ENCODE assay signal across 11 mouse cellular contexts in the genomic region with DNA sequence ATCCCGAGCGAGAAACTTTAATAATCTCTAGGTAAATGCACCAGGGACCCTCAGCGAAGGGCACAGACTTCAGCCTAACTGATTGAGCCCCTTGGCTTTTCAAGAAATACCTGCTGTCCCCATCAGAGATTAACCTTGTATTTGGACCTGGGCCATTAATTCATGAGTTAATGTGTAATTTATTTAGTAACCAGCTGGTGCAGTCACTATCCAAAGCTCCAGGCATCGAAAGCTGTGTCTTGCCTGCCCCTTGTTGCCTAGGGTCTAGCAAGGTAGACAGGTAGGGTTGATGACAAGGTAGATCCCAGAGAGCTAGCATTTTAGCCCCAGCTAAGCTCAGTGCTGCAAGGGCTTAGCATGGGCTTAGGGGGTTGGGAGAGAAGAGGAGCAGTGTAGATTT.
"Had no signal": no experiment of that assay in that cellular context is flagged by ENCODE, and none has a peak within 500 bp of the region (broad histone marks: within the 10 kb centered on the region; RNA-seq: fewer than 3 reads in every experiment).

No protein-coding gene starts in this region.

- H3K4me2 ChIP-seq: intestine, embryonic 15.5 days; limb, embryonic 13.5 days; midbrain, embryonic 13.5 days had no signal

- H3K27me3 ChIP-seq: intestine, embryonic 15.5 days; midbrain, embryonic 13.5 days had no signal

- H3K9me3 ChIP-seq: intestine, embryonic 15.5 days; limb, embryonic 13.5 days; midbrain, embryonic 13.5 days had no signal

- DNase-seq: left cerebral cortex, postnatal 4 days; lung, adult 2 months; lung, postnatal 36 days; thymus, adult 18-20 months; thymus, postnatal 14 days had no signal

- H3K4me3 ChIP-seq: intestine, embryonic 15.5 days; limb, embryonic 13.5 days; midbrain, embryonic 13.5 days had no signal

- H3K27ac ChIP-seq: intestine, embryonic 15.5 days; limb, embryonic 13.5 days; liver, embryonic 14.5 days; midbrain, embryonic 13.5 days; stomach, postnatal 0 days had no signal

- ATAC-seq: intestine, embryonic 15.5 days; lung, postnatal 0 days; midbrain, embryonic 13.5 days had no signal

- H3K36me3 ChIP-seq: intestine, embryonic 15.5 days; limb, embryonic 13.5 days; midbrain, embryonic 13.5 days had no signal

- H3K4me1 ChIP-seq: intestine, embryonic 15.5 days had no signal

- H3K9ac ChIP-seq: intestine, embryonic 15.5 days; limb, embryonic 13.5 days; liver, embryonic 14.5 days; midbrain, embryonic 13.5 days had no signal
